Mouse (Mus musculus): ENCODE data around the gene Golim4. TPM values are rescaled to one million over a fixed set of nuclear protein-coding genes. Genes with fewer than 3 reads are reported as not detected.

Gene Golim4
- total and polyA plus RNA-seq, 3 experiments: 4.3 to 12.6 (median 5.1) TPM

- Histone ChIP-seq H3K4me3 (ENCODE audit: low read depth, low read length) (no peak overlapping the region), H3K4me1 (ENCODE audit: insufficient read depth, low read depth, low read length) (no peaks in the 10 kb centered on the region), H3K9me3 (replicated peaks) (no peaks in the 10 kb centered on the region), H3K36me3 (replicated peaks) (peaks cover 2% of the 10 kb centered on the region), H3K27me3 (ENCODE audit: insufficient read depth, low read length) (no peaks in the 10 kb centered on the region)
- TF ChIP-seq CTCF (IDR thresholded peaks at IDR 0.05; ENCODE audit: low read depth, low read length) (no peak), TAL1 (conservative IDR thresholded peaks at IDR 0.05; ENCODE audit: low read depth, low read length) (no peak), GATA1 (IDR thresholded peaks at IDR 0.05; ENCODE audit: borderline replicate concordance, low read length) (no peak), POLR2AphosphoS5 (IDR thresholded peaks at IDR 0.05; ENCODE audit: insufficient replicate concordance, low read depth, low read length) (no peak), GATA2 (IDR thresholded peaks at IDR 0.05; ENCODE audit: borderline replicate concordance, low read depth, low read length) (no peak)
- no peak for ATAC-seq (ENCODE audit: extremely low read depth, insufficient number of reproducible peaks, low FRiP score, poor library complexity, severe bottlenecking)
- DNase-seq (ENCODE audit: low spot score): no peak
Measured at GRCm38 (mm10) chr3:75948003-75948402, 8.7 kb downstream of the Golim4 start.

DNA sequence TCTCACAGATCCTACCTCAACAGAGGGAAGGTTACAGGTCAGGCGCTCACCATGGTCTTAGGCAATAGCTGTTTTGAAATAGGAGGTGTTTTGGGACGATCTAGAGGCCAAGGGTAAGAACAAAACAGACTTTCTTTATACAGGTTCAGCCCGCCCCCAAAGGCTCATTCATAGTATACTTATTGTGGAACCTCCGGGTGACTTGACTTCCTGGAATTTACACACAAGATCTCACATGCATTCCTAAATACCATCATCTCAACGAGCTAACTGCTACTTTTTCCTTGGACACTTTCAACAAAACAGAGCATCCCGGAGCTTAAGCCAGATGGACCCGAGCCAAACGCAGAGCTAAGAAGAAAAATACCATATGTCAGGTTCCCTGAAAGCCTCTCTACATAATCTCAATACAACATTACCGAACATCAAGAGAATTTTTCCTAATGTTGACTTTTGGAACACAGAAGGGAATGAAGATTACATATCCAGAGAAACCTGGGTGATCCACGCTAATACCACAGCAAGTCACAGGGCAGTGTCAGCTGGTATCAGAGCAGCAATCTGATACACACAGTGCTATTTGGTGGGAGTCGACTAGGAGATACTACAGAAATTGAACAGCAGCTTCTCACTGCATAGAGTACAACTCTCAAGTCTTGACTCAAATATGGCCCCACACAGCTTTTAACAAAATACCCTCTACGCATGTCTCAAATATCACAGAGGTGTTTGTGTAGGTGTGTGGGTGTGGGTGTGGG lies 14.3 kb downstream of the Golim4 start:
- TF ChIP-seq GATA2 (IDR thresholded peaks at IDR 0.05; ENCODE audit: borderline replicate concordance, low read depth, low read length) (no peak), TAL1 (conservative IDR thresholded peaks at IDR 0.05; ENCODE audit: low read depth, low read length) (no peak), CTCF (IDR thresholded peaks at IDR 0.05; ENCODE audit: low read depth, low read length) (no peak)
- H3K4me1 ChIP-seq (ENCODE audit: insufficient read depth, low read depth, low read length): no peaks in the 10 kb centered on the region
- H3K9me3 ChIP-seq (replicated peaks): no peaks in the 10 kb centered on the region
- H3K4me3 ChIP-seq (ENCODE audit: low read depth, low read length): no peak overlapping the region
- ATAC-seq (ENCODE audit: extremely low read depth, insufficient number of reproducible peaks, low FRiP score, poor library complexity, severe bottlenecking): no peak
- DNase-seq (ENCODE audit: low spot score): no peak
- H3K36me3 ChIP-seq (replicated peaks): peaks cover 2% of the 10 kb centered on the region
- H3K27me3 ChIP-seq (ENCODE audit: insufficient read depth, low read length): no peaks in the 10 kb centered on the region

DNA sequence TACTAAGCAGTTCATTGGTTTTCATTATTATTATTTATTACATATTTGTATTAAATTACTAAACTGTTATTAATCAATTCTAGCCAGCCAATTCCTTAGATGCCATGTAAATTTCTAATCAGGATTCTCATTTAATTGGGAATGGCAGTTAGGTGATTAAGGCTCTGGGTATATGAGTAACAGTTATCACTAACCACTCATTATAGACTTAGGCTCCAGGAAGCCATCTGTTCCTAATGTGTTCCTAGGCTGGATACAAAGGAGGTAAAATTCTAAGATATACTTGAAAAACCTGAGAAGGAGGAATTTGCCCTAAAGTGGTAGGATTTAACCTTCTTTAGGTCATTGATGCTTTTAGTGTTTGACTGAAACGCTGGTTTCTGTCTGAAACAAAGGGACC lies 14.9 kb downstream of the Golim4 start:
- H3K36me3 ChIP-seq (replicated peaks): peaks cover 2% of the 10 kb centered on the region
- TF ChIP-seq POLR2AphosphoS5 (IDR thresholded peaks at IDR 0.05; ENCODE audit: insufficient replicate concordance, low read depth, low read length) (no peak), GATA1 (IDR thresholded peaks at IDR 0.05; ENCODE audit: borderline replicate concordance, low read length) (no peak), TAL1 (conservative IDR thresholded peaks at IDR 0.05; ENCODE audit: low read depth, low read length) (no peak), CTCF (IDR thresholded peaks at IDR 0.05; ENCODE audit: low read depth, low read length) (no peak), GATA2 (IDR thresholded peaks at IDR 0.05; ENCODE audit: borderline replicate concordance, low read depth, low read length) (no peak)
- no peak overlapping the region for H3K4me3 ChIP-seq (ENCODE audit: low read depth, low read length)
- ATAC-seq (ENCODE audit: extremely low read depth, insufficient number of reproducible peaks, low FRiP score, poor library complexity, severe bottlenecking): no peak
- DNase-seq (ENCODE audit: low spot score): no peak
- H3K9me3 ChIP-seq (replicated peaks): no peaks in the 10 kb centered on the region
- no peaks in the 10 kb centered on the region for H3K4me1 ChIP-seq (ENCODE audit: insufficient read depth, low read depth, low read length)
- H3K27me3 ChIP-seq (ENCODE audit: insufficient read depth, low read length): no peaks in the 10 kb centered on the region

GRCm38 (mm10) chr3:75936152-75936551 lies 20.6 kb downstream of the Golim4 start:
- no peaks in the 10 kb centered on the region for H3K4me1 ChIP-seq (ENCODE audit: insufficient read depth, low read depth, low read length)
- ATAC-seq (ENCODE audit: extremely low read depth, insufficient number of reproducible peaks, low FRiP score, poor library complexity, severe bottlenecking) (no peak), DNase-seq (ENCODE audit: low spot score) (no peak)
- H3K36me3 ChIP-seq (replicated peaks): no peaks in the 10 kb centered on the region
- TF ChIP-seq CTCF (IDR thresholded peaks at IDR 0.05; ENCODE audit: low read depth, low read length) (no peak), GATA2 (IDR thresholded peaks at IDR 0.05; ENCODE audit: borderline replicate concordance, low read depth, low read length) (no peak), GATA1 (IDR thresholded peaks at IDR 0.05; ENCODE audit: borderline replicate concordance, low read length) (no peak), TAL1 (conservative IDR thresholded peaks at IDR 0.05; ENCODE audit: low read depth, low read length) (no peak), POLR2AphosphoS5 (IDR thresholded peaks at IDR 0.05; ENCODE audit: insufficient replicate concordance, low read depth, low read length) (no peak)
- H3K9me3 ChIP-seq (replicated peaks): 0 out of 2 replicates have a peak, but pooled peaks cover 2% of the 10 kb centered on the region
- H3K4me3 ChIP-seq (ENCODE audit: low read depth, low read length): no peak overlapping the region
- H3K27me3 ChIP-seq (ENCODE audit: insufficient read depth, low read length): no peaks in the 10 kb centered on the region

DNA sequence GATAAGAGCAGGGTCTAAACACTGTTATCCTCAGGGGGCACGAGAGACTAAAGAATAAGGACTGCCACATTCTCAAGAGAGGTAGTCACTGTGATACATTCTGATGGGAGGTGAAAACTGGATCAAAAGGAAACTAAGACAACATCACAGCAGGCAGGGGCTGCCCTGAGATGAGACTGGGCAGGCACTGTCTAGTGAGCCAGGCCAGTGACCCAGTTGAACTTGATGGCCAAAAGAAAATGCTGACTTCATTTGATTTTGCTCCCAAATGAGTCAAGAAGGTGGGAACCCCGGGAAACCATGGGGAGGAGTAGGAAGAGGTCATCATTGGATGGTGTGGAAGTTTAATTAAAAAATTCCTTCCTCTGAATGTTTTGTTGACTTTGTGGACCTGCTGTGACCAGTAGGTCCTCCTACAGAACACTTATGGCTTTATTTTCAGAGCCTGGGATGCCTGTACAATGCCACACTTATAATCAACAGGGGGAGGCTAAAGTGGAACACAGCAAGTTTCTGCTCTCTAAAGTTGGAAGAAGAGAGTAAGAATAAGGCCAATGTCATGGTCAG lies 26.0 kb downstream of the Golim4 start:
- H3K4me1 ChIP-seq (ENCODE audit: insufficient read depth, low read depth, low read length): no peaks in the 10 kb centered on the region
- no peak for ATAC-seq (ENCODE audit: extremely low read depth, insufficient number of reproducible peaks, low FRiP score, poor library complexity, severe bottlenecking)

DNA sequence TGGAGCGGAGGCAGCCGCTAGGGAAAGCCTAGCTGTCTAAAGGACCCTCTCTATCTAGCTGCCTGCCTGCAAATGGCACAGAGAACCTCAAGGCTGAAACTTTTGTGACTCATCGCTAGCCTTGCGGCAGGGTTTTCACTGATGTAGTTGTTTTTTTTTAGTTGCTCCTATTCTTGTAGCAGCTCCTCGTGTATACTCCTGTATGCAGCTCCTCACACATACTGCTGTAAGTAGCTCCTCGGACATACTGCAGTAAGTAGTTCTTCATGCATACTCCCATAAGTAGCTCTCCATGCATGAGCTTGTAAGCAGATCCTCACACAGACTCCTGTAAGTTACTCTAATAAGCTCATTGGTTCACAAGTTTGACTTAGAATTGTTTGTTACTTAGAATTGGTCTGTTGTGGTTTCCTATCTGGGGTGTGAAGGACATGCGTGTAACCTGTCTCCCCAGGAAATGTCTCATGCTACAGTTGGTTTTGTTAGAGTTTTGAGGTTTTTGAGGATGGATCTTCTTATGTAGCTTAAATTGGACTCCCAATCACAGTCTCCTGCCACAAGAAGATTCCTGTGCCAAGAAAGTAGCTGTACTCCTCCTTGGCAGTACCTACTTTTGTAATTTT lies 26.7 kb downstream of the Golim4 start:
- DNase-seq (ENCODE audit: low spot score) (no peak), ATAC-seq (ENCODE audit: extremely low read depth, insufficient number of reproducible peaks, low FRiP score, poor library complexity, severe bottlenecking) (no peak)
- Histone ChIP-seq H3K4me1 (ENCODE audit: insufficient read depth, low read depth, low read length) (no peaks in the 10 kb centered on the region), H3K36me3 (replicated peaks) (no peaks in the 10 kb centered on the region), H3K27me3 (ENCODE audit: insufficient read depth, low read length) (no peaks in the 10 kb centered on the region), H3K9me3 (replicated peaks) (0 out of 2 replicates have a peak, but pooled peaks cover 2% of the 10 kb centered on the region), H3K4me3 (ENCODE audit: low read depth, low read length) (no peak overlapping the region)
- TF ChIP-seq GATA2 (IDR thresholded peaks at IDR 0.05; ENCODE audit: borderline replicate concordance, low read depth, low read length) (no peak), CTCF (IDR thresholded peaks at IDR 0.05; ENCODE audit: low read depth, low read length) (no peak), POLR2AphosphoS5 (IDR thresholded peaks at IDR 0.05; ENCODE audit: insufficient replicate concordance, low read depth, low read length) (no peak), TAL1 (conservative IDR thresholded peaks at IDR 0.05; ENCODE audit: low read depth, low read length) (no peak), GATA1 (IDR thresholded peaks at IDR 0.05; ENCODE audit: borderline replicate concordance, low read length) (no peak)

More for the DNA sequence above, 26.0 kb downstream of the Golim4 start:
- Histone ChIP-seq H3K4me3 (ENCODE audit: low read depth, low read length) (no peak overlapping the region), H3K36me3 (replicated peaks) (no peaks in the 10 kb centered on the region), H3K9me3 (replicated peaks) (0 out of 2 replicates have a peak, but pooled peaks cover 2% of the 10 kb centered on the region), H3K27me3 (ENCODE audit: insufficient read depth, low read length) (no peaks in the 10 kb centered on the region)
- no peak for DNase-seq (ENCODE audit: low spot score)
- TF ChIP-seq POLR2AphosphoS5 (IDR thresholded peaks at IDR 0.05; ENCODE audit: insufficient replicate concordance, low read depth, low read length) (no peak), TAL1 (conservative IDR thresholded peaks at IDR 0.05; ENCODE audit: low read depth, low read length) (no peak), GATA2 (IDR thresholded peaks at IDR 0.05; ENCODE audit: borderline replicate concordance, low read depth, low read length) (no peak), CTCF (IDR thresholded peaks at IDR 0.05; ENCODE audit: low read depth, low read length) (no peak), GATA1 (IDR thresholded peaks at IDR 0.05; ENCODE audit: borderline replicate concordance, low read length) (no peak)

Data from G1E (cell line).